Mouse (Mus musculus): Measurements from ENCODE around the gene Rab3a. TPM values are rescaled to one million over a fixed set of nuclear protein-coding genes. Genes with fewer than 3 reads are reported as not detected.

Gene Rab3a
- total RNA-seq, 1 experiment: 4.3 TPM

DNA sequence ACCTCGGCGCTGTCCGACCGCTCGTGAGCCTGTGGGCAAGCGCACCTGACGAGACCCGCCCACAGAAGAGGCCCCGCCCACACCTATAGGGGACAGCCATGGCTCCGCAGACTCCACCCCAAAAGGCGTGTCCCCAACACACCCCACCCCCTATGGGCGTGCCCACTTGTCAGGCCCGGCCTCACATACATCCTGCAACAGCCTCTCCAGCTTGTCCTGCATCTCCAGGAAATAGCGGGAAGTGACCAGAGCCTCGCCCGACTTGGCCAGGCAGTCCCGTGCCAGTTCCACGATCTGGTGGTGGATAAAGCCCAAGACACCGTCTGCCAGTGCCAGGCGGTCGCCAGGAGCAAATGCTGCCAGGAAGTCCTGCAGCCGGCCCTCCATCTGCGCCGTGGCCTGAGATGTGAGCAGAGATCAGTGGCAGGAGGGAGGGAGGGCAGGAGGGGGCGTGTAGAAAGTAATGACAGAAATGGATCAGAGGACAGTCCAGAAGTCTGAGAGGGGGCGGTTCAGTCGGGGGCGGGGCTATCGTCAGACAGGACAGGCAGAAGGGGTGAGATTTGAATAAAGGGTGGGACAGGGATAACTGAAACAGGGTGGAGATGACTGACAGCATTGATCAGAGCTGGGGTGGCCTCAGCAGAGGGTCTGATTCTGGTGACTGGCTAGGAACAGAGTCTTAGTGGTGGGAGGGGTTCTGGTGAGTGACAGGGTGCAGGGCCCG is 33.6 kb downstream of the Rab3a start:
- Histone ChIP-seq H3K9ac (ENCODE audit: insufficient read depth, low read depth, low read length, poor library complexity, severe bottlenecking) (0 out of 2 replicates have a peak overlapping the region, but pooled peaks have one; percentile 12), H3K9me3 (ENCODE audit: control insufficient read depth, insufficient read depth, low read depth, low read length) (no peaks in the 10 kb centered on the region), H3K36me3 (ENCODE audit: control insufficient read depth, insufficient read depth, low read length, poor library complexity, severe bottlenecking) (peaks cover 17% of the 10 kb centered on the region; the same call in 1 of the 2 replicates), H3K4me3 (ENCODE audit: insufficient read depth in 1 of 2, low read depth in 1 of 2, low read length in 2 of 2, poor library complexity in 1 of 2, severe bottlenecking in 1 of 2) (peak overlapping the region; percentile 35 to 44; a peak in 3 of 4 replicates), H3K27ac (ENCODE audit: insufficient read depth, low read depth, low read length, poor library complexity, severe bottlenecking) (no peak overlapping the region), H3K4me1 (ENCODE audit: control insufficient read depth in 2 of 2, insufficient read depth in 2 of 2, low read length in 2 of 2, poor library complexity in 1 of 2) (peaks cover 0 to 35% of the 10 kb centered on the region in 2 experiments; a peak in 2 of 4 replicates)
- peak; percentile 94 for DNase-seq (ENCODE audit: low read depth, low spot score)
- TF ChIP-seq ZNF384 (IDR thresholded peaks at IDR 0.05; ENCODE audit: low read depth, low read length) (no peak), CHD2 (IDR thresholded peaks at IDR 0.05; ENCODE audit: low read depth, low read length) (no peak), HCFC1 (IDR thresholded peaks at IDR 0.05; ENCODE audit: borderline replicate concordance, insufficient read depth, low read length) (no peak), ZC3H11A (IDR thresholded peaks at IDR 0.05; ENCODE audit: borderline replicate concordance, low read depth, low read length) (no peak), MAFK (IDR thresholded peaks at IDR 0.05; ENCODE audit: insufficient read depth, low read depth, low read length) (no peak)
- in situ Hi-C loops (cut with MboI; ENCODE audit: low sequenced_read_pairs in 2 of 2, unreplicated experiment in 2 of 2): no loop called here

DNA sequence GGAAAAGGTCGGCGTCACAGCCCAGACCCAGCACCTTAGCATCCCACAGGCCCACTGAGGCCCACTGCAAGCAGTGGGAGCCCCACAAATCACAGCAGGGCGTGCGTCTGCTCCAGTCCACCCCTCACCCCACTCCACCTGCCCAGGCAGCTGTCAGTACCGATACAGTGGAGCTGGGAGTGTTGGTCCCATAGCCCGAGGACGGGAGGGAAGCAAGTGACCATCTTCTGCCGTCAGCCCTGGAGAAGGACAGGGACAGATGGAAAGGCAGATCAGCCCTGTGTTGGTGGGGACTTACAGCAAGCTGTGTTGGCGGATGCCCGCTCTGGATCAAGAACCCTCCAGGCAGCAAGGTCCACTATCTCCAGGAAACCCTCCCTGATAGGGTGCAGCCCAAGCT is 34.6 kb downstream of the Rab3a start:
- no peak for DNase-seq (ENCODE audit: low read depth, low spot score)
- H3K27ac ChIP-seq (ENCODE audit: insufficient read depth, low read depth, low read length, poor library complexity, severe bottlenecking): no peak overlapping the region
- H3K4me1 ChIP-seq (ENCODE audit: control insufficient read depth in 2 of 2, insufficient read depth in 2 of 2, low read length in 2 of 2, poor library complexity in 1 of 2): peaks cover 0 to 36% of the 10 kb centered on the region in 2 experiments; a peak in 2 of 4 replicates
- no peak for TF ChIP-seq HCFC1 (IDR thresholded peaks at IDR 0.05; ENCODE audit: borderline replicate concordance, insufficient read depth, low read length)
- TF ChIP-seq ZNF384 (IDR thresholded peaks at IDR 0.05; ENCODE audit: low read depth, low read length): no peak
- TF ChIP-seq CHD2 (IDR thresholded peaks at IDR 0.05; ENCODE audit: low read depth, low read length): no peak
- no peak for TF ChIP-seq ZC3H11A (IDR thresholded peaks at IDR 0.05; ENCODE audit: borderline replicate concordance, low read depth, low read length)
- TF ChIP-seq MAFK (IDR thresholded peaks at IDR 0.05; ENCODE audit: insufficient read depth, low read depth, low read length): no peak
- peaks cover 8% of the 10 kb centered on the region; the same call in 1 of the 2 replicates for H3K36me3 ChIP-seq (ENCODE audit: control insufficient read depth, insufficient read depth, low read length, poor library complexity, severe bottlenecking)
- no peak overlapping the region for H3K4me3 ChIP-seq (ENCODE audit: insufficient read depth in 1 of 2, low read depth in 1 of 2, low read length in 2 of 2, poor library complexity in 1 of 2, severe bottlenecking in 1 of 2)
- in situ Hi-C loops (cut with MboI; ENCODE audit: low sequenced_read_pairs in 2 of 2, unreplicated experiment in 2 of 2): no loop called here
- no peaks in the 10 kb centered on the region for H3K9me3 ChIP-seq (ENCODE audit: control insufficient read depth, insufficient read depth, low read depth, low read length)
- no peak overlapping the region for H3K9ac ChIP-seq (ENCODE audit: insufficient read depth, low read depth, low read length, poor library complexity, severe bottlenecking)

DNA sequence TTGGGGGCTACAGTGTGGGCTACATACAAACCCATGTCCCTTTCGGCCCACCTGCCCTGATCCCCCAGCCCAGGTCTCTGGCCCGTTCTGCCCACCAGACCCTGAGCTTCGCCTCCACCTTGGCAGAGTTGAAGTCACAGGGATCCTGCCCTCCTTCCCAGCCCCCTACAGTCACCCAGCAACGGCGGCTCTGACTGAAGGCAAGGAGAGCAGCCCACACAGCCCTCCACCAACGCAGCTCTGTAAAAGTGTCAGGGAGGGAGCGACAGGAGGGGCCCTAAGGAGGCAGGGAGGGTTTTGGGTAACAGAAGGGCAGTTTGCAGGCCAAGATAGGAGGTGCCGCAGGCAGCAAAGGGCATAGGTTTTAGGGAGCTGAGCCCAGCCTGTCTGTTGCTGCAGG is 36.4 kb downstream of the Rab3a start:
- in situ Hi-C loops (cut with MboI; ENCODE audit: low sequenced_read_pairs in 2 of 2, unreplicated experiment in 2 of 2): no loop called here

DNA sequence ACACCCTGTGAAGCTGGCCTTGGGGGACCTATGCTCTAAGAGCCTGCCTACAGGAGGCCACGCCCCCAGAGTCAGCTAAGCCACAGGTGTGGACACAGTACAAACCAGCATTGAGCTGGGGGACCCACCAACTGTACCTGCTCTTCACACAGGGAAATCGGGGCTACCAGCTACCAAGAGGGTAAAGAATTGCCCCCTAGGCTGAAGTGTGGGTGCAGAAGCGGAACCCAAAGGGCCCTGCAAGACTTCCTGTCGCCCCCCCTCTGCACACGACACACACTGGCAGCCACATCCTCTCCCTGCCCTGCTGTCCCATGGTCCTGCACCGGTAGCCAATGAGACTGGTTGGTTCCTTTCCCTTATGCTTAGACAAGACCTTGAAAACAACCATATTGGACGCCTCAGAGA is 36.8 kb downstream of the Rab3a start:
- Histone ChIP-seq H3K4me1 (ENCODE audit: control insufficient read depth in 2 of 2, insufficient read depth in 2 of 2, low read length in 2 of 2, poor library complexity in 1 of 2) (peaks cover 0 to 25% of the 10 kb centered on the region in 2 experiments; a peak in 2 of 4 replicates), H3K36me3 (ENCODE audit: control insufficient read depth, insufficient read depth, low read length, poor library complexity, severe bottlenecking) (no peaks in the 10 kb centered on the region), H3K9me3 (ENCODE audit: control insufficient read depth, insufficient read depth, low read depth, low read length) (no peaks in the 10 kb centered on the region), H3K4me3 (ENCODE audit: insufficient read depth in 1 of 2, low read depth in 1 of 2, low read length in 2 of 2, poor library complexity in 1 of 2, severe bottlenecking in 1 of 2) (no peak overlapping the region), H3K27ac (ENCODE audit: insufficient read depth, low read depth, low read length, poor library complexity, severe bottlenecking) (no peak overlapping the region), H3K9ac (ENCODE audit: insufficient read depth, low read depth, low read length, poor library complexity, severe bottlenecking) (no peak overlapping the region)
- no peak for DNase-seq (ENCODE audit: low read depth, low spot score)
- TF ChIP-seq CHD2 (IDR thresholded peaks at IDR 0.05; ENCODE audit: low read depth, low read length) (no peak), MAFK (IDR thresholded peaks at IDR 0.05; ENCODE audit: insufficient read depth, low read depth, low read length) (no peak), ZC3H11A (IDR thresholded peaks at IDR 0.05; ENCODE audit: borderline replicate concordance, low read depth, low read length) (no peak), ZNF384 (IDR thresholded peaks at IDR 0.05; ENCODE audit: low read depth, low read length) (no peak), HCFC1 (IDR thresholded peaks at IDR 0.05; ENCODE audit: borderline replicate concordance, insufficient read depth, low read length) (no peak)
- in situ Hi-C loops (cut with MboI; ENCODE audit: low sequenced_read_pairs in 2 of 2, unreplicated experiment in 2 of 2): no loop called here

More for the DNA sequence above, 36.4 kb downstream of the Rab3a start:
- Histone ChIP-seq H3K27ac (ENCODE audit: insufficient read depth, low read depth, low read length, poor library complexity, severe bottlenecking) (no peak overlapping the region), H3K4me1 (ENCODE audit: control insufficient read depth in 2 of 2, insufficient read depth in 2 of 2, low read length in 2 of 2, poor library complexity in 1 of 2) (peaks cover 0 to 29% of the 10 kb centered on the region in 2 experiments; a peak in 2 of 4 replicates), H3K9me3 (ENCODE audit: control insufficient read depth, insufficient read depth, low read depth, low read length) (no peaks in the 10 kb centered on the region), H3K36me3 (ENCODE audit: control insufficient read depth, insufficient read depth, low read length, poor library complexity, severe bottlenecking) (0 out of 2 replicates have a peak, but pooled peaks cover 2% of the 10 kb centered on the region), H3K4me3 (ENCODE audit: insufficient read depth in 1 of 2, low read depth in 1 of 2, low read length in 2 of 2, poor library complexity in 1 of 2, severe bottlenecking in 1 of 2) (no peak overlapping the region), H3K9ac (ENCODE audit: insufficient read depth, low read depth, low read length, poor library complexity, severe bottlenecking) (no peak overlapping the region)
- DNase-seq (ENCODE audit: low read depth, low spot score): no peak
- TF ChIP-seq MAFK (IDR thresholded peaks at IDR 0.05; ENCODE audit: insufficient read depth, low read depth, low read length) (no peak), ZNF384 (IDR thresholded peaks at IDR 0.05; ENCODE audit: low read depth, low read length) (no peak), HCFC1 (IDR thresholded peaks at IDR 0.05; ENCODE audit: borderline replicate concordance, insufficient read depth, low read length) (no peak), CHD2 (IDR thresholded peaks at IDR 0.05; ENCODE audit: low read depth, low read length) (no peak), ZC3H11A (IDR thresholded peaks at IDR 0.05; ENCODE audit: borderline replicate concordance, low read depth, low read length) (no peak)
